Mouse (Mus musculus): ENCODE data around the gene Thada. TPM values are rescaled to one million over a fixed set of nuclear protein-coding genes. Genes with fewer than 3 reads are reported as not detected.
"Not testable (repeated sequence)": the region's sequence is repeated elsewhere in the genome, so short reads cannot be mapped to it uniquely, and the experiment has no call there.

The Thada gene
- polyA plus RNA-seq, 1 experiment: 5.3 TPM

DNA sequence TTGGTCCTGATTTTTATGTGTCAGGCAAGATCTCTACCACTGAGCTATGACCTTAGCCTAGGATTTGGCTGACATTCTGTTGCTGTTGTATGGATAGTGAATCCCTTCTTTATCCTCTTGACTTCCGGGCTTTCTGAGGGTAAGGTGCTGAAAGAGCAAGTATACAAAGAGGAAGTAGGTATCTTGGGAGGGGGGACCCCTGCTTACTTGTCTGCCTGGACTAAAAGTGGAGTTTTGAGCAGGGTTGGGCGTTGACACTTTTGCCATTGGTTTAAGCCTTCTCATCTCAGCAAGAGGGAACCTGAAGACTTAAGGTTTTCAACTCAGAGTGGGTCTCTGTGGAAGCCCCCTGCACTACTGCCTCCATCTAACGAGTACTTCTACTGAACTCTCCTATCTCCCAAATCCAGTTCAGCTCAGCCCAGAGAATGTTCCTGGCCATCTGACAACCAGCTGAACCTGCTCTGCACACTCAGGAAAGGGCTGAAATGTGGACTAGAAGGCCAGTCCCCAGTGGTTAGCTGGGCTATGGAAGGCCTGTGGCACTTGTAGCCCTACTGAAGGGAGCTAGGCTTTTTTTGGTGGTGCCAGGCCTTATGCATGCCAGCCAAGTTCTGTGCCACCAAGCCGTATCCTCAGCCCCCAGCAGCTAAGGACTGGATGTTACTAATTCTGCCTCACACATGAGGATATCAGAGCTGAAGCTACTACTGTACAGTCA is 271.6 kb downstream of the Thada start:
- Histone ChIP-seq H3K4me1 (ENCODE audit: control insufficient read depth, insufficient read depth, low read length) (peaks cover 7% of the 10 kb centered on the region; the same call in 1 of the 2 replicates), H3K4me3 (replicated peaks; ENCODE audit: control insufficient read depth, low read depth, low read length) (no peak overlapping the region), H3K27ac (ENCODE audit: control insufficient read depth, insufficient read depth, low read depth, low read length, poor library complexity) (no peak overlapping the region)
- WGBS: 48% methylated on average over 4 of the region's 4 CpGs
- TF ChIP-seq POLR2A (IDR thresholded peaks at IDR 0.05; ENCODE audit: borderline replicate concordance, control insufficient read depth, low read depth, low read length) (no peak), CTCF (IDR thresholded peaks at IDR 0.05; ENCODE audit: control insufficient read depth, insufficient read depth, low read length) (no peak)

DNA sequence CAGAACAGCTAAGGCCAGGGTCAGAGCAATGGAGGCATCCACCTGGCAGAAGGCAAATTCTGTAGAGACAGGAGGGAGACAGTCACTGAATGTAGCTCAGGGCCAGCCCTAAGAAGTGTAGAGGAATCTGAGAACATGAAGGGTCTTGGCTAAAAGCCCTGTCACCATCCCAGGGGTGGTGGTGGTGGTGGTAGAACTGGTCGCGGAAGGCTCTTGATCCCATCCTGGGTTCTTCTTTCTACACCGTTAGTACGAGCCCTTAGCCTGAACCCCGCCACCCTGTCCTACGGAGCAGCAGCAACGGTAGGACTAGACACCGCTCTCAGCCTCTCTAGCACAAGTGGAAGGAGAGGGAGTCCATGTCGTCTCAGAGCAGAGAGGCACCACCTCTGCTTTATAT is 272.6 kb downstream of the Thada start:
- TF ChIP-seq CTCF (IDR thresholded peaks at IDR 0.05; ENCODE audit: control insufficient read depth, insufficient read depth, low read length): no peak
- TF ChIP-seq POLR2A (IDR thresholded peaks at IDR 0.05; ENCODE audit: borderline replicate concordance, control insufficient read depth, low read depth, low read length): no peak
- 91% methylated on average over 9 of the region's 9 CpGs for WGBS
- Histone ChIP-seq H3K27ac (ENCODE audit: control insufficient read depth, insufficient read depth, low read depth, low read length, poor library complexity) (no peak overlapping the region), H3K4me3 (replicated peaks; ENCODE audit: control insufficient read depth, low read depth, low read length) (no peak overlapping the region), H3K4me1 (ENCODE audit: control insufficient read depth, insufficient read depth, low read length) (peaks cover 10% of the 10 kb centered on the region; the same call in 1 of the 2 replicates)

DNA sequence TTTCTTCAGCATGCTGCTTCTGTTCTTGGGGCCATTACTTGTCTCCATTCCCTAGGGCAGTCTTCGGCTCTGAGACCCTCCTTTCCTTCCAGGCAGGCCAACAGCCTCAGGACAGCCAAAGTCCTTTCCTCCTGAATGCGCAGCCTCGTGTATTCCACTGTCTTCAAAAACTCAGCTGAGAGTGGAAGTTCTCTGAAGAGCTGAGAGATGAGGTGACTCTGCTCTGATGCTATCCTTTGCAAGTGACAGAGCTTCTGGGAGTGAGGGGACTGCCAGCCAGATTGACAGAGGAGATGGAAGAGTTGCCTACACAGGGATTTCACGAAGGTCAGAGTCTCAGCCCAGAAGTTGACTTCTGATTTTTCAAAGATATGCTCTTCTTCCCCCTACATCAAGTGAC is 274.1 kb downstream of the Thada start:
- 86% methylated on average over 4 of the region's 4 CpGs for WGBS
- Histone ChIP-seq H3K27ac (ENCODE audit: control insufficient read depth, insufficient read depth, low read depth, low read length, poor library complexity) (no peak overlapping the region), H3K4me3 (replicated peaks; ENCODE audit: control insufficient read depth, low read depth, low read length) (no peak overlapping the region), H3K4me1 (ENCODE audit: control insufficient read depth, insufficient read depth, low read length) (peaks cover 10% of the 10 kb centered on the region; the same call in 1 of the 2 replicates)
- TF ChIP-seq POLR2A (IDR thresholded peaks at IDR 0.05; ENCODE audit: borderline replicate concordance, control insufficient read depth, low read depth, low read length): no peak
- TF ChIP-seq CTCF (IDR thresholded peaks at IDR 0.05; ENCODE audit: control insufficient read depth, insufficient read depth, low read length): no peak

DNA sequence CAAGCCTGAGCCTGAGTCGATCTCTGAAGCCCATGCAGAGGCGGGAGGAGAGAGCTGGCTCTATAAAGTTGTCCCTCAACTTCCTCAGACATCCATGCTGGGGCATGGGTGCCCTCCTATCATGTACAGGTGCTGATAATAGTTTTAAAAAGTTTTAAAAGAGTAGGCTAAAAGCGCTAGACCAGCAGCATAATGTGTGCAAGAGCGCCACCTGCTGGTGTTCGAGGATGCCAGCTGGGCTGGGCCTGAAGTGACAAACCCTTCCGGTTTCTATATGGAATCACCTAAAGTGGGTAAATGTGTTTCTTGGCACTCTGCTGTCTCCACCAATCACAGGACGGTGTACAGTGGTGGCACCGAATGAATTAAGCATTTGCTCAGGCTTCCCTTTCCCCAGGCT is 275.1 kb downstream of the Thada start:
- Histone ChIP-seq H3K27ac (ENCODE audit: control insufficient read depth, insufficient read depth, low read depth, low read length, poor library complexity) (no peak overlapping the region), H3K4me3 (replicated peaks; ENCODE audit: control insufficient read depth, low read depth, low read length) (no peak overlapping the region), H3K4me1 (ENCODE audit: control insufficient read depth, insufficient read depth, low read length) (peaks cover 10% of the 10 kb centered on the region; the same call in 1 of the 2 replicates)
- 8% methylated on average over 8 of the region's 8 CpGs for WGBS
- peak; percentile 95 for TF ChIP-seq CTCF (IDR thresholded peaks at IDR 0.05; ENCODE audit: control insufficient read depth, insufficient read depth, low read length)
- no peak for TF ChIP-seq POLR2A (IDR thresholded peaks at IDR 0.05; ENCODE audit: borderline replicate concordance, control insufficient read depth, low read depth, low read length)

- 41% methylated on average over 5 of the region's 5 CpGs for WGBS
Measured at GRCm38 (mm10) chr17:84189127-84189854, 276.7 kb downstream of the Thada start.

DNA sequence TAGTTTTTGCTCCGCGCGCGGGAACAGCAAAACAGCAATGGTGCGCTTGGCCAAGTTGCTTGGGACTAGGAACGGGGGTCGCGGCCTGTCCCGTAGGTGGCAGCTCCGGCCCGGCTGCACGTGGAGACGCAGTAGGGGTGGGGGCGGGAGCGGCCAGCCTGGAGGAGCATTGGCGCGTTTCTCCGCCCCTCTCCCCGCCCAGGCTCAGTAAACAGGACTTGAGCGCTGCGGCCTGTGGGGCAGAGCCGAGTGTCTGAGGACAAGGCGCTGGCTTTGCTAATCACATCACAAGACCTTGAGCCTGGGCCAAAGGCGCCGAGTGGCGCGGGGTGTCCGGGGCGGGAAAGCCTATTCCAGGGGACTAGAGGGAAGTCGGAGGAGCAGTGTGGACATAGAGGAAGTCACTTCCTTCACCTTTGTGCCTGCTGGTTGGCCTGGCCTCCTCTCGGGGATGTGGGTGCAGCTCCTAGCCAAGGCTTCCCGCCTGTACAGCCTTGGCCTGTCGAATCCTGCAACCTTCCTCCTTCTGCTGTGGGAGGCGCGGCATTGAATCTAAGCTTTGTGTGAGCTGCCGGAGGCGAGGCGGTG is 277.5 kb downstream of the Thada start:
- Histone ChIP-seq H3K4me3 (replicated peaks; ENCODE audit: control insufficient read depth, low read depth, low read length) (peak overlapping the region; percentile 83), H3K4me1 (ENCODE audit: control insufficient read depth, insufficient read depth, low read length) (peaks cover 7% of the 10 kb centered on the region; the same call in 1 of the 2 replicates), H3K27ac (ENCODE audit: control insufficient read depth, insufficient read depth, low read depth, low read length, poor library complexity) (peak overlapping the region; percentile 95)
- no peak for TF ChIP-seq CTCF (IDR thresholded peaks at IDR 0.05; ENCODE audit: control insufficient read depth, insufficient read depth, low read length)
- peak; percentile 83 for TF ChIP-seq POLR2A (IDR thresholded peaks at IDR 0.05; ENCODE audit: borderline replicate concordance, control insufficient read depth, low read depth, low read length)
- 1% methylated on average over 38 of the region's 38 CpGs for WGBS

More at GRCm38 (mm10) chr17:84189127-84189854, 276.7 kb downstream of the Thada start:
- TF ChIP-seq POLR2A (IDR thresholded peaks at IDR 0.05; ENCODE audit: borderline replicate concordance, control insufficient read depth, low read depth, low read length): no peak
- no peak for TF ChIP-seq CTCF (IDR thresholded peaks at IDR 0.05; ENCODE audit: control insufficient read depth, insufficient read depth, low read length)
- Histone ChIP-seq H3K4me3 (replicated peaks; ENCODE audit: control insufficient read depth, low read depth, low read length) (no peak overlapping the region), H3K4me1 (ENCODE audit: control insufficient read depth, insufficient read depth, low read length) (peaks cover 7% of the 10 kb centered on the region; the same call in 1 of the 2 replicates), H3K27ac (ENCODE audit: control insufficient read depth, insufficient read depth, low read depth, low read length, poor library complexity) (peak overlapping the region; percentile 95)

- peak within 1 kb of the TSS; percentile 96 for H3K4me3 ChIP-seq (replicated peaks; ENCODE audit: control insufficient read depth, low read depth, low read length)
- H3K4me1 ChIP-seq (ENCODE audit: control insufficient read depth, insufficient read depth, low read length): peaks cover 7% of the 10 kb centered on the region; the same call in 1 of the 2 replicates
- under 1% methylated on average over 75 of the region's 76 CpGs for WGBS
- H3K27ac ChIP-seq (ENCODE audit: control insufficient read depth, insufficient read depth, low read depth, low read length, poor library complexity): peak within 1 kb of the TSS; percentile 97
- TF ChIP-seq POLR2A (IDR thresholded peaks at IDR 0.05; ENCODE audit: borderline replicate concordance, control insufficient read depth, low read depth, low read length): peak; percentile 97
- TF ChIP-seq CTCF (IDR thresholded peaks at IDR 0.05; ENCODE audit: control insufficient read depth, insufficient read depth, low read length): no peak
Measured at GRCm38 (mm10) chr17:84187727-84188373, 278.2 kb downstream of the Thada start, which contains the start of gene Zfp36l2. Gene Zfp36l2 (minus strand): TSS chr17:84187947.

DNA sequence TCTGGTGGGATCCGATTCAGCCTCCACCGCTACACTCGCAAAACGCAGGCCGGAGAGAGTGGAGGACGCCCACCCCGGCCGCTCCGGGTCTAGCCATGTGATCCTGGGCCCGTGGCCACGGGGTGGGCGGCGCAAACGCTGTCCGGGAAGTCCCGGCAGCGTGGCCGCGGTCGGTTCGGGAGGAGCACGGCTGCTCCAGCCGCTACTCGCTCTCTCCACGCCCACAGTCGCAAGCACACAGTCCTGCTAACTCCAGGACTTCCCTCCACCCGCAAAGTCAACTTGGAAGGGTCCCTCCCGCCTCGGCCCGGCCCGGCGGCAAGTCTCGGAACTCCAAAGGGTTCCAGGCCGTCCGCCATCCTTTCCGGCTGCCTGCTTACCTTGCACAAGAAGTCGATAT is 278.7 kb downstream of the Thada start:
- peak overlapping the region; percentile 96 for H3K4me3 ChIP-seq (replicated peaks; ENCODE audit: control insufficient read depth, low read depth, low read length)
- WGBS: under 1% methylated on average over 16 of the region's 37 CpGs

More for the DNA sequence above, 278.7 kb downstream of the Thada start:
- not testable (repeated sequence) for H3K4me1 ChIP-seq (ENCODE audit: control insufficient read depth, insufficient read depth, low read length)
- peak overlapping the region; percentile 97 for H3K27ac ChIP-seq (ENCODE audit: control insufficient read depth, insufficient read depth, low read depth, low read length, poor library complexity)

Measured in bone marrow, adult 2 months (tissue).